ENCODE assay signal across 8 mouse cellular contexts in genomic region chr4:21726912-21727614, GRCm38 (mm10). TPM values are rescaled to one million over a fixed set of nuclear protein-coding genes. Genes with fewer than 3 reads are reported as not detected.
DNase-seq lines count a peak whose midpoint lies in the region; ATAC-seq and TF ChIP-seq lines count a peak whose summit lies in the region.

No protein-coding gene starts in this region.

- ATAC-seq in erythroblast, adult 5-6 weeks (replicated peaks; ENCODE audit: low FRiP score, poor library complexity, severe bottlenecking) = peak; percentile 86
- ATAC-seq in heart, postnatal 0 days (ENCODE audit: insufficient read depth, low read depth) = peak; percentile 56
- ATAC-seq in liver, embryonic 16.5 days (ENCODE audit: low read depth) = peak; percentile 48
- peak; percentile 82 for ATAC-seq in neural tube, embryonic 13.5 days (ENCODE audit: low read depth)

- H3K27ac ChIP-seq in heart, postnatal 0 days (ENCODE audit: low read depth) = peak overlapping the region; percentile 68
- H3K27ac ChIP-seq in liver, embryonic 16.5 days (ENCODE audit: low read length) = peak overlapping the region; percentile 84
- peak overlapping the region; percentile 88 for H3K27ac ChIP-seq in neural tube, embryonic 13.5 days (replicated peaks)

- peak overlapping the region; percentile 90 for H3K4me2 ChIP-seq in heart, postnatal 0 days (ENCODE audit: low read depth, low read length)
- H3K4me2 ChIP-seq in liver, embryonic 16.5 days (ENCODE audit: low read depth, low read length) = peak overlapping the region; percentile 92
- peak overlapping the region; percentile 80 for H3K4me2 ChIP-seq in neural tube, embryonic 13.5 days

- WGBS in heart, postnatal 0 days = 1% methylated on average over 22 of the region's 22 CpGs
- WGBS in liver, embryonic 16.5 days (ENCODE audit: insufficient replicate concordance) = 1% methylated on average over 22 of the region's 22 CpGs
- WGBS in neural tube, embryonic 13.5 days = under 1% methylated on average over 22 of the region's 22 CpGs

- H3K4me1 ChIP-seq in E14TG2a.4 (replicated peaks; ENCODE audit: low read depth, low read length) = peaks cover 43% of the 10 kb centered on the region
- peaks cover 5% of the 10 kb centered on the region for H3K4me1 ChIP-seq in heart, postnatal 0 days (ENCODE audit: control insufficient read depth, insufficient read depth)
- peaks cover 5% of the 10 kb centered on the region for H3K4me1 ChIP-seq in liver, embryonic 16.5 days (ENCODE audit: control insufficient read depth, low read depth, low read length)
- peaks cover 14% of the 10 kb centered on the region for H3K4me1 ChIP-seq in neural tube, embryonic 13.5 days (replicated peaks)

- peak; percentile 17; the same call in 1 of the 2 replicates for TF ChIP-seq CTCF in E14TG2a.4 (conservative IDR thresholded peaks at IDR 0.05; ENCODE audit: low read length)
- peak; percentile 59; the same call in 1 of the 2 replicates for TF ChIP-seq CTCF in brain, embryonic 14.5 days (IDR thresholded peaks at IDR 0.05; ENCODE audit: borderline replicate concordance, extremely low read depth, insufficient read depth, insufficient read length)
- TF ChIP-seq CTCF in heart, postnatal 0 days (IDR thresholded peaks at IDR 0.05; ENCODE audit: low read depth) = peak; percentile 64

- no peak for TF ChIP-seq POLR2A in brain, embryonic 14.5 days (IDR thresholded peaks at IDR 0.05; ENCODE audit: borderline replicate concordance, extremely low read depth, insufficient read depth, insufficient read length, poor library complexity, severe bottlenecking)

- peak overlapping the region; percentile 97 for H3K4me3 ChIP-seq in E14TG2a.4 (replicated peaks; ENCODE audit: low read length)
- H3K4me3 ChIP-seq in heart, postnatal 0 days (ENCODE audit: low read depth, low read length) = peak overlapping the region; percentile 86
- peak overlapping the region; percentile 62 for H3K4me3 ChIP-seq in liver, embryonic 16.5 days (ENCODE audit: low read depth, low read length)
- H3K4me3 ChIP-seq in neural tube, embryonic 13.5 days = peak overlapping the region; percentile 60

- no peak for TF ChIP-seq EP300 in heart, postnatal 0 days (IDR thresholded peaks at IDR 0.05; ENCODE audit: low read depth)

- H3K36me3 ChIP-seq in E14TG2a.4 (ENCODE audit: insufficient read depth, low read length) = peaks cover 9% of the 10 kb centered on the region
- H3K36me3 ChIP-seq in heart, postnatal 0 days (replicated peaks; ENCODE audit: control insufficient read depth, insufficient read depth, low read length) = no peaks in the 10 kb centered on the region
- H3K36me3 ChIP-seq in liver, embryonic 16.5 days (ENCODE audit: control insufficient read depth, insufficient read depth) = no peaks in the 10 kb centered on the region
- H3K36me3 ChIP-seq in neural tube, embryonic 13.5 days = no peaks in the 10 kb centered on the region

- DNase-seq in brain, embryonic 14.5 days (ENCODE audit: low read depth) = peak; percentile 92
- peak; percentile 44 for DNase-seq in heart, postnatal 0 days (ENCODE audit: low spot score)
- peak; percentile 42 to 69 for DNase-seq in kidney, postnatal 36 days
- DNase-seq in thymus, postnatal 4 days = peak; percentile 24

- H3K27me3 ChIP-seq in E14TG2a.4 (ENCODE audit: insufficient read depth, low read length) = no peaks in the 10 kb centered on the region
- no peaks in the 10 kb centered on the region for H3K27me3 ChIP-seq in heart, postnatal 0 days (ENCODE audit: control insufficient read depth, insufficient read depth, low read length)
- H3K27me3 ChIP-seq in liver, embryonic 16.5 days (ENCODE audit: control insufficient read depth, insufficient read depth, low read depth, low read length) = no peaks in the 10 kb centered on the region
- no peaks in the 10 kb centered on the region for H3K27me3 ChIP-seq in neural tube, embryonic 13.5 days

- no peaks in the 10 kb centered on the region for H3K9me3 ChIP-seq in E14TG2a.4 (ENCODE audit: low read length)
- no peaks in the 10 kb centered on the region for H3K9me3 ChIP-seq in heart, postnatal 0 days (replicated peaks; ENCODE audit: control insufficient read depth, low read length)
- H3K9me3 ChIP-seq in liver, embryonic 16.5 days (replicated peaks; ENCODE audit: control insufficient read depth, low read length) = no peaks in the 10 kb centered on the region
- no peaks in the 10 kb centered on the region for H3K9me3 ChIP-seq in neural tube, embryonic 13.5 days

- peak overlapping the region; percentile 73 for H3K9ac ChIP-seq in heart, postnatal 0 days (replicated peaks; ENCODE audit: low read depth, low read length)
- H3K9ac ChIP-seq in liver, embryonic 16.5 days (ENCODE audit: low read depth, low read length) = peak overlapping the region; percentile 56
- H3K9ac ChIP-seq in neural tube, embryonic 13.5 days = peak overlapping the region; percentile 88

RNA-seq across cellular contexts. Expression of gene Ccnc, which starts 0.4 kb away (rescaled TPM):
- polyA plus RNA-seq in brain, embryonic 14.5 days (2012; rRNA removed) = 27.0 and 28.5 TPM in 2 replicates
- total RNA-seq in erythroblast, adult 5-6 weeks (2015; ENCODE audit: low replicate concordance) = 17.5 and 28.0 TPM in 2 replicates
- 19.7 and 23.0 TPM in 2 replicates for total RNA-seq in erythroblast, adult 5-6 weeks (2017; ENCODE audit: low replicate concordance)
- total RNA-seq in heart, postnatal 0 days (2014; rRNA removed; ENCODE audit: low replicate concordance) = 12.0 and 26.6 TPM in 2 replicates
- 20.1 and 21.4 TPM in 2 replicates for polyA plus RNA-seq in heart, postnatal 0 days (2015; fragmentation: Nextera tagmentation; extraction: Ambion mirVana)
- 17.6 and 18.8 TPM in 2 replicates for polyA plus RNA-seq in liver, embryonic 16.5 days (2015; fragmentation: Nextera tagmentation; extraction: Ambion mirVana)
- polyA plus RNA-seq in neural tube, embryonic 13.5 days (2015; fragmentation: Nextera tagmentation; extraction: Ambion mirVana) = 69.8 and 72.8 TPM in 2 replicates

RNA-seq across cellular contexts. Expression of gene Usp45, which starts 39.9 kb away (rescaled TPM):
- 10.4 and 10.9 TPM in 2 replicates for polyA plus RNA-seq in brain, embryonic 14.5 days (2012; rRNA removed)
- 26.3 and 28.1 TPM in 2 replicates for total RNA-seq in erythroblast, adult 5-6 weeks (2015; ENCODE audit: low replicate concordance)
- total RNA-seq in erythroblast, adult 5-6 weeks (2017; ENCODE audit: low replicate concordance) = 22.7 and 27.5 TPM in 2 replicates
- 7.6 and 12.6 TPM in 2 replicates for total RNA-seq in heart, postnatal 0 days (2014; rRNA removed; ENCODE audit: low replicate concordance)
- 3.6 and 4.6 TPM in 2 replicates for polyA plus RNA-seq in heart, postnatal 0 days (2015; fragmentation: Nextera tagmentation; extraction: Ambion mirVana)
- polyA plus RNA-seq in liver, embryonic 16.5 days (2015; fragmentation: Nextera tagmentation; extraction: Ambion mirVana) = 14.6 and 14.8 TPM in 2 replicates
- polyA plus RNA-seq in neural tube, embryonic 13.5 days (2015; fragmentation: Nextera tagmentation; extraction: Ambion mirVana) = 6.5 and 8.4 TPM in 2 replicates

RNA-seq across cellular contexts. Expression of gene Tstd3, which starts 39.9 kb away (rescaled TPM):
- 9.4 and 13.4 TPM in 2 replicates for polyA plus RNA-seq in brain, embryonic 14.5 days (2012; rRNA removed)
- total RNA-seq in erythroblast, adult 5-6 weeks (2015; ENCODE audit: low replicate concordance) = 7.3 and 12.9 TPM in 2 replicates
- 4.9 and 7.5 TPM in 2 replicates for total RNA-seq in erythroblast, adult 5-6 weeks (2017; ENCODE audit: low replicate concordance)
- 9.9 and 16.5 TPM in 2 replicates for total RNA-seq in heart, postnatal 0 days (2014; rRNA removed; ENCODE audit: low replicate concordance)
- polyA plus RNA-seq in heart, postnatal 0 days (2015; fragmentation: Nextera tagmentation; extraction: Ambion mirVana) = 23.5 and 25.2 TPM in 2 replicates
- 12.9 and 14.2 TPM in 2 replicates for polyA plus RNA-seq in liver, embryonic 16.5 days (2015; fragmentation: Nextera tagmentation; extraction: Ambion mirVana)
- 23.9 and 24.8 TPM in 2 replicates for polyA plus RNA-seq in neural tube, embryonic 13.5 days (2015; fragmentation: Nextera tagmentation; extraction: Ambion mirVana)

RNA-seq across cellular contexts. Expression of gene Prdm13, which starts 41.3 kb away (rescaled TPM):
- 2.1 and 2.4 TPM in 2 replicates for polyA plus RNA-seq in brain, embryonic 14.5 days (2012; rRNA removed)
- total RNA-seq in erythroblast, adult 5-6 weeks (2015; ENCODE audit: low replicate concordance) = not detected in 2 replicates
- not detected in 2 replicates for total RNA-seq in erythroblast, adult 5-6 weeks (2017; ENCODE audit: low replicate concordance)
- total RNA-seq in heart, postnatal 0 days (2014; rRNA removed; ENCODE audit: low replicate concordance) = not detected in 2 replicates
- polyA plus RNA-seq in heart, postnatal 0 days (2015; fragmentation: Nextera tagmentation; extraction: Ambion mirVana) = not detected in 2 replicates
- not detected in 2 replicates for polyA plus RNA-seq in liver, embryonic 16.5 days (2015; fragmentation: Nextera tagmentation; extraction: Ambion mirVana)
- polyA plus RNA-seq in neural tube, embryonic 13.5 days (2015; fragmentation: Nextera tagmentation; extraction: Ambion mirVana) = 1.4 and 2.0 TPM in 2 replicates

Comparison
In these comparisons a context has a peak if more than half of its experiments do, and no peak if none do; other contexts are left out.
1. Peak in every context shown above with its lines: DNase-seq, ATAC-seq, H3K4me3 ChIP-seq and H3K27ac ChIP-seq.
2. DNase-seq: peak in every context shown above with its lines; median percentile 92 in brain, embryonic 14.5 days; 56 in kidney, postnatal 36 days; 44 in heart, postnatal 0 days; 24 in thymus, postnatal 4 days.